Mouse (Mus musculus) cerebellum, adult 2 months (tissue): ENCODE data around the gene Slc39a8.

Experiments used
- CTCF ChIP-seq: fragments of 200-500 bp; IDR thresholded peaks from 2 replicates; pipeline ENCODE4 v1.5.1; 2011; ENCODE audit warnings: low read depth, mild to moderate bottlenecking, control low read depth, low read length, moderate library complexity, borderline replicate concordance; ENCODE audit not compliant: insufficient read depth
- POLR2A ChIP-seq: fragments of 200-500 bp; IDR thresholded peaks from 2 replicates; pipeline ENCODE4 v1.6.1; 2011; ENCODE audit warnings: low read length, control low read depth, borderline replicate concordance; ENCODE audit not compliant: insufficient read depth

GRCm38 (mm10) chr3:135887856-135888155 is 62.7 kb downstream of the Slc39a8 start:
- no peak for TF ChIP-seq CTCF
- TF ChIP-seq POLR2A = no peak
